Mouse (Mus musculus) lung, embryonic 15.5 days (tissue): Measurements from ENCODE around the gene Hoxd4. TPM values are rescaled to one million over a fixed set of nuclear protein-coding genes. Genes with fewer than 3 reads are reported as not detected.
A peak's percentile ranks its signal among the peaks of the same experiment; 100 is the strongest.

ENCODE experiments used
- ATAC-seq: fragments of 200-750 bp; cut with Nextera tagmentation; 2 replicates; pipeline ENCODE4 v1.8.0; 2017; ENCODE audit warnings: moderate number of reproducible peaks, borderline replicate concordance; ENCODE audit not compliant: low FRiP score, low TSS enrichment; ENCODE audit errors: extremely low read depth
- H3K27ac ChIP-seq: fragments of 300-500 bp; sonication (generic); 2 replicates; pipeline ENCODE4 v1.5.1; 2015; ENCODE audit warnings: moderate library complexity, mild to moderate bottlenecking, inconsistent platforms
- H3K27me3 ChIP-seq: fragments of 300-500 bp; sonication (generic); 2 replicates; pipeline ENCODE4 v1.6.1; 2015; ENCODE audit warnings: inconsistent platforms
- H3K36me3 ChIP-seq: fragments of 300-500 bp; sonication (generic); 2 replicates; pipeline ENCODE4 v1.6.1; 2015; ENCODE audit warnings: inconsistent platforms
- H3K4me1 ChIP-seq: fragments of 300-500 bp; sonication (generic); 2 replicates; pipeline ENCODE4 v1.6.1; 2015; ENCODE audit warnings: inconsistent platforms
- H3K4me2 ChIP-seq: fragments of 300-500 bp; sonication (generic); 2 replicates; pipeline ENCODE4 v1.6.1; 2015; ENCODE audit warnings: inconsistent platforms, mild to moderate bottlenecking, moderate library complexity
- H3K4me3 ChIP-seq: fragments of 300-500 bp; sonication (generic); 2 replicates; pipeline ENCODE4 v1.5.1; 2015; ENCODE audit warnings: mild to moderate bottlenecking, inconsistent platforms
- H3K9ac ChIP-seq: fragments of 300-500 bp; sonication (generic); 2 replicates; pipeline ENCODE4 v1.6.1; 2015; ENCODE audit warnings: inconsistent platforms
- H3K9me3 ChIP-seq: fragments of 300-500 bp; sonication (generic); 2 replicates; pipeline ENCODE4 v1.6.1; 2016; ENCODE audit warnings: inconsistent platforms
- WGBS: fragments of 180-500 bp; shearing (Covaris S2); methylation state at CpG from one replicate; pipeline ENCODE4 v1.1.7; 2015; 5-methylcytosine and 5-hydroxymethylcytosine counted together
- microRNA counts: library from miRNA; unstranded; fragments of <30 nt; microRNA quantifications from one replicate; lab custom pipeline; 2016
- microRNA-seq: library from miRNA; unstranded; fragments of <30 nt; microRNA quantifications from one replicate; pipeline ENCODE4, GENCODE M21; 2016
- polyA plus RNA-seq: library from polyadenylated mRNA; unstranded; fragments of >200 nt; fragmentation: Nextera tagmentation; extraction: Ambion mirVana; gene quantifications from 2 replicates; pipeline ENCODE4 v1.2.1, GENCODE M21; 2015

Gene Hoxd4
- polyA plus RNA-seq, 1 experiment from 2014 or later, result 0.19 TPM

DNA sequence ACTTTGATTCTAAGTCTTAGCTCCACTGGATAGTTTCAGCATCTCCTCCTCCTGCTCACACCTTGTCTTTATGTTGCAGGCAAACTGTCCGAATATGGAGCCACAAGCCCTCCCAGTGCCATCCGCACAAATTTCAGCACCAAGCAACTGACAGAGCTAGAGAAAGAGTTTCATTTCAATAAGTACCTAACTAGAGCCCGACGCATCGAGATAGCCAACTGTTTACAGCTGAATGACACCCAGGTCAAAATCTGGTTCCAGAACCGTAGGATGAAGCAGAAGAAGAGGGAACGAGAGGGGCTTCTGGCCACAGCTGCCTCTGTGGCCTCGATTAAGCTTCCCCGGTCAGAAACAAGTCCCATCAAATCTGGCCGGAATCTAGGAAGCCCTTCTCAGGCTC lies 52.2 kb downstream of the Hoxd4 start:
- Histone ChIP-seq H3K36me3 (no peaks in the 10 kb centered on the region), H3K9me3 (no peaks in the 10 kb centered on the region), H3K4me3 (no peak overlapping the region), H3K27me3 (peaks cover 87% of the 10 kb centered on the region), H3K4me2 (no peak overlapping the region), H3K4me1 (peaks cover 14% of the 10 kb centered on the region), H3K27ac (no peak overlapping the region), H3K9ac (no peak overlapping the region)
- 42% methylated on average over 10 of the region's 10 CpGs for WGBS
- ATAC-seq, result no peak

DNA sequence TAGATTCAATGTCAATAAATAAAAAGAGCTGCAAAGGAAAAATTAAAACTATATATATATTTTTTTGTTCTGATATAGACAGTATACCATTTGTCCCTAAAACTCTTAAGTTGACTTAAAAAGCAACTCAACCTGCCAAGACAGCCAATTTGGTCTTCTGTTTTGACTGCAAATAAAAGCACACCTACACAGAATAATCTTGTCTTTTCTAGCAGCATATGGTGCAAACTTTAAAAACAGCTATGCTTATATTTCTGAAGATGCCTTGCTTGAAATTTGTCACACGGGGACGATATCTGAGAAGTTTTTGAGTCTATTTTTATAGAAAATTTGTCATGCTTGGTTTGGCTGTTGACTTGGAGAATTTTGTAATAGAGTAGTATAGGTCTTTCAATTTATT lies 62.6 kb downstream of the Hoxd4 start:
- peaks cover 13% of the 10 kb centered on the region for H3K27me3 ChIP-seq
- no peak overlapping the region for H3K27ac ChIP-seq
- no peak overlapping the region for H3K9ac ChIP-seq
- H3K4me2 ChIP-seq, result no peak overlapping the region
- no peaks in the 10 kb centered on the region for H3K4me1 ChIP-seq
- H3K36me3 ChIP-seq, result no peaks in the 10 kb centered on the region
- H3K9me3 ChIP-seq, result no peaks in the 10 kb centered on the region
- WGBS, result 82% methylated on average over 2 of the region's 2 CpGs
- no peak overlapping the region for H3K4me3 ChIP-seq
- no peak for ATAC-seq

DNA sequence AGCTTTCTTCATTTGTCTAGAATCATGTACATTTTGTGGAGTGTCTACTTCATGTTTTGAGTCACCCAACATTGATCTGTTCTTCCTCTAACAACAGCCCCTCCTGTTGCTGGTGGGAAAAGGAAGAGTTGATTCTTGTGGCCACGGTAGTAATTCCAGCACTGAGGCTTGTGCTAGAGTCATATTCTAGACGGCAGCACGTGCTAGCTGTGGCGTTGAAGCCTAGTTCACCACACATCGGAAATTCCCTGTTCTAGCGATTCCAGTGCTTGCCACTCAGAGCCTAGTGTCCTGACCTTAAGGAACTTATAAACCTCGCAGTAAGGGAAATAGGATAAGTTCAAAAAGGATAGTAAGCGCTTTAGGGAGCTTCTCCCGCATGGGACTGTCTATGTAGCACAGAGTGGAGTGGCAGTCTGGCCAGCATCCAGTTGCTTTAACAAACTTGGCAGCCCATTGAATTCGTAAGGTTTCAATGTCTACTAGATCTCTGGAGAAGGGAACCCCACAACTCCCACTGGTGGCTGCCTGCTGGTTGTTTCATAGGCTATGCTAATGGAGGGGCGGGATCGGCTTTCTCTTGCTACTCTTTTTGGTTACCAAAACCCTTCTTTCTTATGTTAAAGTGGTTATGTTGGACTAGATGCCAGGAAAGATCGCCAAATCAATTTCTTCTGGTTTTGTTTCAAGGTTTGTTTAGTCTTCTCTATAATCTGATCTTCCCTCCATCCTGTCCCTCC lies 66.0 kb downstream of the Hoxd4 start:
- 66% methylated on average over 13 of the region's 13 CpGs for WGBS
- H3K4me1 ChIP-seq, result no peaks in the 10 kb centered on the region
- H3K27me3 ChIP-seq, result no peaks in the 10 kb centered on the region; the same call in 1 of the 2 replicates
- H3K9ac ChIP-seq, result no peak overlapping the region
- no peaks in the 10 kb centered on the region for H3K9me3 ChIP-seq
- no peak overlapping the region for H3K4me3 ChIP-seq
- no peak overlapping the region for H3K27ac ChIP-seq
- ATAC-seq, result no peak
- no peaks in the 10 kb centered on the region for H3K36me3 ChIP-seq
- no peak overlapping the region for H3K4me2 ChIP-seq

MicroRNA genes within 50 kb of the gene (microRNA counts, 519-probe panel; counts per million panel counts)
- 1,724 counts per million, percentile 10 among the panel's probes with 10 or more counts for microRNA mmu-miR-10b (lab: Ali Mortazavi, UCI)

Small RNAs within 50 kb of the gene (microRNA-seq; reads per million reads assigned to microRNA genes)
- gene Gm44463, result not detected
- 1,190 reads per million, percentile 77 among the genes with 10 or more reads in this experiment for gene Mir10b

Other genes with a start within 250 kb of the Hoxd4 start
- 22.4 and 23.6 TPM in 2 replicates for gene Lnpk, start 132.5 kb upstream of the Hoxd4 start, polyA plus RNA-seq
- gene Evx2, start 52.4 kb upstream of the Hoxd4 start, polyA plus RNA-seq, result not detected in 2 replicates
- gene Hoxd13, start 43.6 kb upstream of the Hoxd4 start, polyA plus RNA-seq, result not detected in 2 replicates
- not detected in 2 replicates for gene Hoxd12, start 36.9 kb upstream of the Hoxd4 start, polyA plus RNA-seq
- not detected in 2 replicates for gene Hoxd11, start 32.4 kb upstream of the Hoxd4 start, polyA plus RNA-seq
- gene Hoxd10, start 20.0 kb upstream of the Hoxd4 start, polyA plus RNA-seq, result 0.14 and 0.34 TPM in 2 replicates
- gene Hoxd9, start 14.2 kb upstream of the Hoxd4 start, polyA plus RNA-seq, result 0.14 and 0.44 TPM in 2 replicates
- 0.39 and 0.50 TPM in 2 replicates for gene Hoxd8, start 7.3 kb upstream of the Hoxd4 start, polyA plus RNA-seq
- gene Hoxd3, start within 50 bp of the Hoxd4 start, polyA plus RNA-seq, result 0.16 and 0.67 TPM in 2 replicates
- gene Gm28230, start 14.8 kb downstream of the Hoxd4 start, polyA plus RNA-seq, result 0.05 TPM in 1 of 2 replicates, not detected in the other
- not detected in 2 replicates for gene Hoxd1, start 51.1 kb downstream of the Hoxd4 start, polyA plus RNA-seq
- gene Mtx2, start 113.9 kb downstream of the Hoxd4 start, polyA plus RNA-seq, result 111 and 119 TPM in 2 replicates